Mouse (Mus musculus): ENCODE measurements around the gene Chrnb2. TPM values are rescaled to one million over a fixed set of nuclear protein-coding genes. Genes with fewer than 3 reads are reported as not detected.
"Not testable (repeated sequence)": the region's sequence is repeated elsewhere in the genome, so short reads cannot be mapped to it uniquely, and the experiment has no call there.

Gene Chrnb2
- total RNA-seq (2021): under 1 TPM; 0.11 to 0.13 TPM
- long read RNA-seq, experiment 1, partial matches to known transcripts: 0 of 1 reads
- long read RNA-seq, experiment 1, other reads (novel, unspliced or antisense): 1 of 1 reads
- long read RNA-seq, experiment 2: 0 reads

DNA sequence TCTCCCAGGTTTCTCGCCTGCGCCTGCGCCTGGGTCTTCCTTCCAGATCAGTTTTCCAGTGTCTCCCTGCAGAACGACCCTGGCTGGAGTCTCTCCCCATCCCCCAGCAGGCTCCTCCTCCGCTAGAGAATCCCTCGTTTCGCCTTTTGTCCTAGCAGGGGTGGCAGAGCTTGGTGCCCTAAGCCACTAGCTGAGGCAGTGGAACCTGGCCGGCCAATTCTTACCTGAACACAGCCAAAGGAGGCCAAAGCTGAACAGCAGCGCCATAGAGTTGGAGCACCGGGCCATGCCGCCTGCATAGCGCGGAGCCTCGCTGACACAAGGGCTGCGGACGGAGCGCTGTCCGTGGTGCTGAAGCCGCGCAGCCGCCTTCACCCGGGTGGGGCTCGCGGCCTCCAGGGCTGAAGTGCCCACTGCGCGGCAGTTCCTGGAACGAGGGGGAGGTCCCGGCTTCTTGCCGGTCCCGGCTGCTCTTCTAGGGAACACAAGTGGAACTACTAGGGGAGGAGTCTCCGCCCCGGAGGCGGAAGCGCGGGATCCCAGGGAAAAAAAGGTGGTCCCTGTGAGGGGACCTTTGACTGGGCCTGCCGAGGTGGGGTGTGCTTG is at the start of gene Chrnb2:
Gene Chrnb2, minus strand, starts transcription at position 514 of the 606 bp plus-strand sequence.
- peak; percentile 59 for DNase-seq

DNA sequence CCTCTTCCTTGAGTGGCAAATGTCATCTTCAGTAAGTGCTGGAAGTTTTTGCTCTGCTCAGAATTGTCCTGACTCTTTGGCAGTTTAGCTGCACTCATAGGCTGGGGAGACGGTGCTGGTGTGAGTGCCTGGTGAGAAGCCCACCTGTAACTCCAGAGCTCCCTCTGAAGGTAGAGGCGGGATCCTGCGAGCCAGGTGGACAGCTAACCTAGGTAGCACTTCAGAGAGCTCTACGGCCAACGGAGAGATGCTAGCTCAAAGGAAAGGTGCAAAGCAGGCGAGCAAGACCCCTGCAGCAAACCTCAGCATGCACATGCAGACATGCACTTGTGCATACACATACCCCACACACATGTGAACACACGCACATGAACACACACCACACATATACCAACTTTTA is 49.6 kb upstream of the Chrnb2 start:
- no peak for DNase-seq

DNA sequence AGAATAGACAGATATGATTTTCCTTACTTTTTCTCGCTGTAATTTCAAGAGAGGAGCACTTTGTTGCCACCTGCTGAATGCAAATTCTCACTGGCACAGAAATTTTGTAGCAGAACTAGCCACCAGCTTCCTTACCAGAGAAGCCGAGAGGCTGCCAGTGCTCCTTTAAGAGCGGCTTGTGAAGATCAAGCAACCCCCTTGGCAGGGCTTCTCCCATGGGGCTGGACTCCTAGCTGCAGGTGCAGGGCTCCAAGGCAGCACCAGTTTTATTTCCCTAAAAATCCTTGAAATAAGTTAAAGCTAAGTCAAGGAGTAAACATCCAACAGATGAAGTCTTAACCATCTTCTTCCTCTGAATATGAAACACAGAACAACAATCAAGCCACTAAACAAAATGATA is 47.7 kb upstream of the Chrnb2 start:
- DNase-seq: no peak

DNA sequence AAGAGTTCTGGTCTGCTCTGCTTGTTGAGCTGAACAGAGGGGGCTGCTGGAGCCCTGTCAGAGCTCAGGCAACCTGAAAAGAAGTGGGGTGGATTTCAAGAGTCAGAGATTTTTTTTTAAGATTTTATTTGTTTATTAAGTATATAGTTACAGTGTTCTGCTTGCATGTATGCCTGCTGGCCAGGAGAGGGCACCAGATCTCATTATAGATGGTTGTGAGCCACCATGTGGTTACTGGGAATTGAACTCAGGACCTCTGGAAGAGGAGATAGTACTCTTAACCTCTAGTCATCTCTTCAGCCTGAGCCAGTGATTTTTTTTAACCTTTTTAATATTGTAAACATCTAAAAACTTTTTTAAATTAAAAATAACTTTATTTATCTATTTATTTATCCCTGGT is 46.4 kb upstream of the Chrnb2 start:
- DNase-seq: no peak

DNA sequence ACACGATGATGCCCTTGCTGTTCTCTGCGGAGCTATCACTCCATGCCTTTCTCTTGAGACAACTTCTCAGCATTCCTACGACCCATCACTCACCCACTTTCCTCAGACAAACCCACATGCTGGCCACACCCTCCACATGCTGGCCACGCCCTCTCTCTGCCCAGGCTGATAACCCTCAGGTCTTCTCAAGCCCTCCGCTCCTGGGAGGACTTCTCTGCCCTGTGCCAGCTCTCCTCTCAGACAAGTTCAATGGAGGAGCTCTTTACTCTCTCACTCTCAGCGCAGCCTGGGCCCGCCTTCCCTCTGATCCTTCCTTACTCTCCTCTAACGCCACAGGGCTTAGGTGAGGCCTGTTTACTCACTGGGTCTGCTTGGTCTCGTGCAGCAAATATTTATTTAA is 44.2 kb upstream of the Chrnb2 start:
- no peak for DNase-seq

DNA sequence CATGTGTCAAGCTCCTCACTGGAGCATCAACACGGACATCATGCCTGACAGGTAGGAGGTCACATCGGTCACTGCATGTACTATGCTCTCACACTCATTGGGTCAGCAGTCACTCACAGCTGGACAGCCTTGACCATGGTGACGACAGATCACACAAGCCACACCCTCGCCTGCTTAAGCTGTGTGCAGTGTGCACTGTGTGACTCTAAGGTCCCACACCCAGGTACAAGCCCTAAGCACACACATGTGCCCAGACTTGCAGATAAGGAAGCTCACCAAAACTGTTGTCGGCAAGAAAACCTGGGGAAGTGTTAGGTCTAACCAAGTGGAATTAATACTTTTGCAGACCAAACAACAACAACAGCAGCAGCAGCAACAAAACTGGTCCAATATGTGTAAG is 43.4 kb upstream of the Chrnb2 start:
- DNase-seq: no peak

DNA sequence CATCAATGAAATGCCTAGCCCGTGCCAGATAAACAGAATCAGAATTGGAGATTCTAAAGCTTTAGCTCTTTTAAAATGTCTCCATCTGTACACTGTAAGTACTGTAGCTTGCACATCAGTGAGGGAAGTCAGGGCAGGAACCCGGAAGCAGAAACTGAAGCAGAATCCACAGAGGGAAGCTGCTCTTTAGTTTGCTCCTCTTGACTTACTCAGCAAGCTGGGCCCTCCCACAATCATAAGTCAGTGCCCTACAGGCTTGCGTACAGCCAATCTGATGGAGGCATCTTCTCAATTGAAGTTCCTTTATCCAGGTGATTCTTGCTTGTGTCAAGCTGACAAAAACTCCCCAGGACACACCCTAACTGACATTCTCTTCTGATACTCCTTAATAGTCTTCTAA is 42.7 kb upstream of the Chrnb2 start:
- DNase-seq: no peak

DNA sequence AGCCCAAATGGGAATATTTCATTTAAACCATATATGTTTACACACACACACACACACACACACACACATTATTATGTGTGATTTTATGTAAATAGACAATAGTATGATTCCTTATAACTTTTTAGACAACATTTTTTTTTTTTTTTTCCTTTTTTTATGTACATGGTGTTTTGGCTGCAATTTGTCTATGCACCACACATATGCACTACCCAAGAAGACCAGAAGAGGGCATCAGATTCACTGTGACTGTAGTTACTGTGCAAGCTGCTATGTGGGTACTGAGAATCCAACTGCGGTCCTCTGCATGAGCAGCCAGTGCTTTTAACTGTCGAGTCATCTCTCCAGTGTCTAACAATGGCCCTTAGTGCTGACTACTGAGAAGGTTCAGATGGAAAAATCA is 42.3 kb upstream of the Chrnb2 start:
- DNase-seq: no peak

DNA sequence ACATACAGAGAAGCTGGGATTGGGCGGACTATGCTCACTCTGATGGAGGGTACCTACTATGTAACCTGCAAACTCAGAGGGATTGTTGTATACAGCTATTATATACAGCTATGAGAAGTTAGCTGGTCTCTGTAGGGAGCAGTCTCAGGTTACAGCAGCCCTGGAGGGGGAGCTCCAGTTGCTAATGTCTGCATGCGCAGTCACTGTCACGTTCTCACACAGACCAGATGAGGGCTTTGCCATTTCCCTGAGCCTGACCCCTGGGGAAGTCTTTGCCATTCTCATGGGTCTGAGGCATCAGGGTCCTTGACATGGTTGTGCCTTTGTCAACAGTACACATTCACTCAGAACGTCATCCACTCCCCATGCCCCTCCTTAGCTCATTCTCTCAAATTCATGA is 40.7 kb upstream of the Chrnb2 start:
- no peak for DNase-seq

DNA sequence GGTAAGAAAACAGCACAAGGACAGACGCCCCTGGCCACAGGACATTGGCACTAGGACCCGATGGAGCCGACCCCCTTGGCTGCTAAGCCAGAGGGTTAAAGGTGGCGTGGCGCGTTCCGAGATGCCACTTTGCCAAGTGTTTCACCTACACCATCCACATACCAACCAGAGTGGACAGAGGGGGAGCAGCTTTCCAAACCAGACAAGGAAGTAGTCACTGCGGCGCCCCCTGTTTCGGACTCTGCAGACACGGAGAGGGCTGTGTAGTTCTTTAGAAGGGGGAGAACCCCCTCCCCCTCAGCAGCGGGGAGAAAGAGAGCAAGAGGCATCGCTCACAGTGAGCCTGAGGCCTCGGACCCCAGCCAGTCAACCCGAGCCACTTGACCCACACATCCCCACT is 38.4 kb upstream of the Chrnb2 start:
- DNase-seq: no peak

DNA sequence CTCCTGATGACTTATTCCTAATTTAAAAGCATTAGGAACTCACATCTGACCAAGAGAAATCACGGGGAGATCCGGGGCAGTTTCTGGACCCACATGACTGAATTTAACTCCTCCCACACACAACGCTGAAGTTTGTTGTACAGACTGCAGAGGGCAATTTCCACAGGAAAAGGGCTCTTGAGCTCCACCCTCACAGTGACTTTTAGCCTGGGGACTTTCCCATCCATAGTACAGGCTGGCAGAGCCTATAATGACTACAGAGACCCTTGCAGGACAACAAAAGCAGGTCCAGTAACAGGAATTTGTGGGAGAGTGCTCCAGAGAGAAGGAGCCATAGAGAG is 37.0 kb upstream of the Chrnb2 start:
- no peak for DNase-seq

DNA sequence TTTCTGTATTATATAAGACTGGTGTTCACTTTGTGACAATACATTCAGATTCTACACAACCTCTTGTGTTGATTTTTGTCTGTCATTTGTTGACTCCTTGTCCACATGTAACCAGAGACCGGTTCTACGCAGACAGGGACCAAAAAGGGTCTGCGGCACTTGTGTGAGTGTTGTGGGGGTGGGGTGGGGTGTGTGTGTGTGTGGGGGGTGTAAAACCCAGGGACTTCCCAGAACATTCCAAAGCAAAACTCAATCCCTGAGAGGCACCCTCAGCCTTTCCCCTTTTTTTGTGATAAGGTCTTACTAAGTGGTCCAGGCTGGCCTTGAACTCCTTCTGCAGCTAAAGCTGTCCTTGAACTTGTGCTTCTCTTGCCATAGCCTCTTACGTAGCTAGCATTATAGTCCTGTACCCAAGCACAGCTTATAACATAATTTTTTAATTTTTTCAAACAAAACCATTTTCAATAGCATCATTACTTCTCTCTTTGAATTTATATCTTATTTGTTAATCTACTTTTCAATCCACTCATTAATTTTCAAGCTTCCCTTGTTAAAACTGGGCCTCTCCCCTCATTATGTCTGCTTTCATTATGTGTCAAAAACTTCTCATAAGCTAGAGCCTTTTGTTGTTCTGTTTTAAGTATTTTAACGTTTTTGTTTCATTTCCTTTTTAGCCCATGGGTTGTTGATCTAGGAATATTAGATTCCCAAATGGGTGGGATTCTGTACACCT is 36.5 kb upstream of the Chrnb2 start:
- no peak for DNase-seq

DNA sequence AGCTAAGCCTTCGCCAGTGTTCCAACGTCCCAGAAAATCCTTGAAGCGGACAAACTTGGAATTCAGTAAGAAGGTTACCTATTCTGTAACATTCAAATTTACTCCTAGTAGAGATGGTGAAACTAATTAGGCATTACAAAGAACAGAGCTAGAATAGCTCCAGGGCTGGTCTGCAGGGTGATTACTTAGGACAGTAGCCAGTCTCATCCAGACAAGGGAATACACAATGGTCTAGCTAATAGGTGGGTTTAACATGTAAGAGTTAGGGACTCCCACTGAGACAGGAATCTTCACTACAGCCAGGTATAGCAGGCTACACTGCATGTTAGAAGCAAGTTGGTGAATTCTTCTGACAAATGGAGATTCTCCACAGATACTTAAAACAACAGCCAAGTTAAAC is 35.6 kb upstream of the Chrnb2 start:
- not testable (repeated sequence) for DNase-seq

DNA sequence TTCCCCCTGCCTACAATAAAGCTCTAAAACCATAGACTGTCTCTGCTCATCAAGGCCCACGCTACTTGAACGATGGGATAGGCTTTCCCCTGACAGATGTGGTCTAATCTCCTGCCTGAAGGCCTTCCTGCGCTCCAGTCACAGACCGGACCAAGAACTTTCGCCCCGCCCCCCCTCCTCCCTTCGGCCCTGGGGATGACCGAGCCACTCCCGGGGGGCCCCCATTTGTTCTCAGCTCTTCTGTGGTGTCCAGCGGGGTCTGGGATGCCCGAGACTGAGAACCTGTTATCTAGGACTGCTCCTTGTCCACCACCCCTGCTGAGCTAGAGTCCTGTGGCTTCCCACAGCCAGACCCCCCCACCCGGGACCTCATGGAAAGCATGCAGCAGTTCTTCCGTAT is 35.0 kb upstream of the Chrnb2 start:
- no peak for DNase-seq

DNA sequence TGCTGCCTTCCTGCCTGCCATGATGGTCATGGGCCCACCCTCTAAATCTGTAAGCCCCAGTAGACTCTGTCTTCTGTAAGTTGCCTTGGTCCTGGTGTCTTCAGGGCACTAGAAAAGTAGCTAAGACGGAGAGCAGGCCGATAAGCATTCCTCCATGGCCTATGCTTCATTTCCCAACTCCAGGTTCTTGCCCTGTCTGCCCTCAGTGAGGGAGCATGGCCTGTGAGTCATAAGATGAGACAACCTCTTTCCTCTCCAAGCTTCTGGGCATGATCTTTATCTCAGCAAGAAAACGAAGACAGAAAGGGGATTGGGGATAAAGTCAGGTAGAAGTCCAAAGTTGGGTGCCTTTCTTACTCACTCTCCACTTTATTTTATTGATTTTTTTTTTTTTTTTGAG is 34.1 kb upstream of the Chrnb2 start:
- DNase-seq: no peak

DNA sequence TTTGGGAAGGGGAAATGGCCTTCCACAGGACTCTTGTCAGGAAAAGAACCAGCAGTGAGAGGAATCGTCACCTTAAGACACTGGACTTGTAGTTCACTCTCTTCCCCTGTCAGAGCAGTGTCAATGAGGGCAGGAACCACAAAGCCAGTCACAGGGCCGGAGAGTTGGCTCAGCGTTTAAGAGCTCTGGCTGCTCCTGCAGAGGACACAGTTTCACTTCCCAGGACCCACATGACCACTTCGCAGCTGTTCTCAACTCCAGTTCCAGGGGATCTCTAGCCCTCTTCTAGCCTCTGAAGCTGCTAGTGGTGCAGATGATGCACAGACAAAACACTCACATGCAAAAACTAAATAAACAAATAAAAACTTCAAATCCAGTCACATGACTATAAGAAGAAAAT is 31.9 kb upstream of the Chrnb2 start:
- peak; percentile 30 for DNase-seq

DNA sequence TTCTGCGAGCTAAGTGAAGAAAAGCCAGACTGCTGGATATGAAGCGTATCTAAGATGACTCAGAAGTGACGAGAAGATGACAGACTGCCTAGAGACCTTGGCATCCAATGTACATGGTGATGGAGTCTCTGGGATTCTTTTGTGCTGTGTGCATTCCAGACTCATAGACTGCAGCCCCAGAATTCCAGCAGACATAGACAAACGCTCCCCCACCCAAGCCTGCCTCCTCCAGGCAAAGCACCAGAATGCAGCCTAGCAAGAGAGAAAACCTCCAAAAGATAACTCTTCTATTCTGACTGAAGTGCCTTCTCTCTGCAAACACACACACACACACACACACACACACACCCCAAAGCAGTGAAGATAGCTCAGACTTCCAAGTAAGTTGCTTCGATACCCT is 31.3 kb upstream of the Chrnb2 start:
- DNase-seq: no peak

DNA sequence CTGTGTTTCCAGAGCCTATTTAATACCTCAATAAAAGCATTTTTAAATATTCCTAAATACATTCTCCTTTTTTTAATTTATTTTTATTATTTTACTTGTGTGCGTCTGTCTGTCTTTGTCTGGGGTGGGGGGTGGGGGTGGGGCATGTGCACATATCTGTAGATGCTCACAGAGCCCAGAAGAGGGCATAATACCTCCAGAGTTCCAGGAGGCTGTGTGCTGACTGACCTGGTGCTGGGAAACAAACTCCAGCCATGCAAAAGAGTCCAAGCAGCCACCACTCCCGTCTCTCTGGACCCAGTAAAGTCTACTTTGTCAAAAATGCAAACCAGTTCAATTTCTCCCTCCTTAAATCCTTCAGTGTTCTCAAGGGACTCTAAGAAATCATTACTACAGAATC is 30.2 kb upstream of the Chrnb2 start:
- no peak for DNase-seq

DNA sequence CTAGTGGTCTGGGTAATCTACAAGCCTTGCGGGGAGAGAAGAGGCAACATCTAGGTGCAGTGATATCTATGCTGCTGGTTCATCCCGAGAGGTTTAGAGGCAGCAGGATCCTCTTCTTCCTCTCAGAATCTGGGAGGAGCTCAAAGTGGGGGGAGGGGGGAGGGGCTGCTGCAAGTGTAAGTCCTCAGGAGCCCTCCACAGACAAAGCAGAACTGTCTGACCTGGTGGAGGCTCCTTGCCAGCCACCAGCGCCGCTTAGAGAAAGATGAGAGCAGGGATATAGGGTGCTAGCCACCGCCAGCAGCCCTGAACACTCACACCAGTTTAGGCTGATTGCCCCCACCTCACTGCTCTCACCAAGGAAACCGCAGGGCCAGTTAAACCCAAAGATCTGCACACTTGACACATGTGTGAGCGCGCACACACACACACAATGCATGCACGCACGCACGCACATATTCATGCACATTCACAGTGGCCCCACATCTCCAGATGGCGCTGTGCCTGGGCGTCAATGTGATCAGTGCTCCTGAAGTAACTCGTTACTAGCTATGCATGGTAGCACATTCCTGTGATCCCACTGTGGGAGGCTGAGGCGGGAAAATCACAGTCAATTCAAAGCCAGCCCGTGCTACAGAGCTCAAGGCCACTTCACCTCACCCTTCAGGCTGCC is 24.4 kb upstream of the Chrnb2 start:
- DNase-seq: no peak

DNA sequence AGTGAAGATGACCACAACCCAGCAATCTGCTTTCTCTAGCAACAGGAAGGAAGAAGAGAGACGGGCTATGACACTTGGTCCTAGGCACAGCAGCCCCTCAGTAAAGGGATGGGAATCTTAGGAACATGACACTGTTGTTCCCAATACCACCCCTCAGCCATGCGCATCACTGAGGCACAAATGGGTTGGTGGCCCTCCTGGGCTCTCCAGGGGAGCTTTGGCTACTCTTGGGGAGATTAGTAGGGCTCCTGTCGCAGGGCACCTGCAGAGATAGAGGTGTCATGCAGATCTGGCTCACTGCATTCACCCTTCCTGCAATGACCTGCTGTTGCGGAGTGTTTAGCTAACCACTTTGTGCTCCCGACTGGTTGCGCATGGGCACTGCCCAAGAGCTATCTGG is 21.8 kb upstream of the Chrnb2 start:
- no peak for DNase-seq

DNA sequence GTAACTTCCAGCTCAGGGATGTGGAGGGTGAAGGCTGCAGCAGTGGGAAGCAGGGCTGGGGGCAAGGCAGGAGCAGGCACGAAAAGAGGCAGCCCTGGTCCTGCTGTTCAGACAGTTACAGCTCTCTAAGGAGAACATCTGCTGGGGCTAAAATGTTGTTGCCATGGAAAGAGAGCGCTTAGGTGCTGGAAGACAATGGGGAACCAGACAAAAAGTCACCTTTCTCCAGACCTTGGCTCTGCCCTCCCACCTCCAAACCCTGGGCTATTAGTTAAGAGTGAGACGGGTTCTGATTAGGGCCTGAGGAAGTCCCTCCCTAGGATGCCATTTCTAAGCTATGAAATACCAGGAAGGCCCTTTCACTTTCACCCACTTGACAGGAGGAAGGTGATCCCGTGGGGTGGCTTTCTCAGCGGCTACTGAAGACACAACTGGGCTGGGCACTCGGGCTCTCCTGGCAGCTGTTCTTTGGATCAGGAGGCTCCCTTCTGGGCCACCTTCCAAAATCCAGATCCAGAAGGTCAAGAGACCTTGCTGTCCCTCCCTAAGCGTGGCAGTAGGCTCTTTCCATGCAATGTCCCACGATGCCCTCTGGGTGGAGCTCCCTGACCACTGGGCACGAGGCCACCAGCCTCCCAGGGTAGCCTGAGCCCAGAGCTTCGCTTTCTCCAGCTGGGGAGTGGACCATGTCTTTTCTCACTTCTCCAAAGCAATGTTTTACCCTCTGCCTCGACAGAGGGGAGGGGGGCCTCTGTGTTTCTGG is 20.7 kb upstream of the Chrnb2 start:
- DNase-seq: peak; percentile 86

DNA sequence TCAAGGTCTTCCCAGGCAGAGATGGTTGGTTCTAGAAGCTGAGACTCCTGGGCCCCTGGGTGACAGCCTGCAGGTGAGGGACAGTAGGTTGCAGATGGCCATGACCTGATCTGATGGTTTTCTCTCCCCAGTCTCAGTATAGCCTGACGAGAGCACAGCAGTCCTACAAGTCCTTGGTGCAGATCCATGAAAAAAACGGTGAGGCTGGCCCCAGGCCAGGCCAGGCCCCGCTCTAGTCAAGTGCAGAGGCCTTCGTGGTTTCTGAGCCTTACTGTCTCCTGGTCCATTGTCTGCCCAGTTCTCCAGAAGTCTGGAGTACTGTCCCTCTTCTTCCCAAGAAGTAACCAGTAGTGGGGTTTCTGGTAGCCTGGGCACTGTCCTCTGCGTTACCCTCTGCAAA is 17.2 kb upstream of the Chrnb2 start:
- no peak for DNase-seq

DNA sequence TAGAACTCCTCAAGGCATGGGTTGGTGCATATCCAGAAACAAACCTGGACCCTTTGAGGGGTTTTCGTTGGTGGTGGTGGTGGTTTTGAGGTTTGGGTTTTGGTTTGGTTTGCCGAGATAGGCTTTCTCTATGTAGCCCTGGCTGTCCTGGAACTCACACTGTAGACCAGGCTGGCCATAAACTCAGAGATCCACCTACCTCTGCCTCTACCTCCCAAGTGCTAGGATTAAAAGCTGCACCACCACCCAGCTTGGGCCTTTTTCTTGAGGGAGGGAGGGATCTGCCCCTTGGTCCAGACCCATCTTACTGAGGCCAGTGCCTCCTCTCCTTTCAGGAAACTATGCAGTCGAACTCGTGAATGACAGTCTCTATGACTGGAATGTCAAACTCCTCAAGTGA is 15.7 kb upstream of the Chrnb2 start:
- no peak for DNase-seq

Measured in gastrocnemius, postnatal 25 days (tissue).